Mouse (Mus musculus) stomach, embryonic 16.5 days (tissue): ENCODE results near the gene Slit3. TPM values are rescaled to one million over a fixed set of nuclear protein-coding genes. Genes with fewer than 3 reads are reported as not detected.

ENCODE experiments used
- ATAC-seq: fragments of 200-750 bp; cut with Nextera tagmentation; 2 replicates; pipeline ENCODE4 v1.8.0; 2017; ENCODE audit warnings: moderate number of reproducible peaks, moderate TSS enrichment; ENCODE audit not compliant: insufficient read depth, low FRiP score
- H3K27ac ChIP-seq: fragments of 300-500 bp; sonication (generic); 2 replicates; pipeline ENCODE4 v1.5.1; 2014; ENCODE audit warnings: low read length
- H3K27me3 ChIP-seq: fragments of 300-500 bp; sonication (generic); 2 replicates; pipeline ENCODE4 v1.6.1; 2014; ENCODE audit warnings: low read length, control low read depth, mixed read lengths; ENCODE audit not compliant: control insufficient read depth, insufficient read depth
- H3K36me3 ChIP-seq: fragments of 300-500 bp; sonication (generic); 2 replicates; pipeline ENCODE4 v1.6.1; 2014; ENCODE audit warnings: low read length; ENCODE audit not compliant: control insufficient read depth, insufficient read depth
- H3K4me1 ChIP-seq: fragments of 300-500 bp; sonication (generic); 2 replicates; pipeline ENCODE4 v1.6.1; 2014; ENCODE audit warnings: low read length, control low read depth, mixed read lengths; ENCODE audit not compliant: control insufficient read depth, insufficient read depth
- H3K4me2 ChIP-seq: fragments of 300-500 bp; sonication (generic); 2 replicates; pipeline ENCODE4 v1.6.1; 2014; ENCODE audit warnings: low read depth, low read length, mixed read lengths
- H3K4me3 ChIP-seq: fragments of 300-500 bp; sonication (generic); replicated peaks from 2 replicates; pipeline ENCODE4 v1.5.1; 2014; ENCODE audit warnings: mild to moderate bottlenecking, low read length
- H3K9ac ChIP-seq: fragments of 300-500 bp; sonication (generic); 2 replicates; pipeline ENCODE4 v1.6.1; 2014; ENCODE audit warnings: low read length
- H3K9me3 ChIP-seq: fragments of 300-500 bp; sonication (generic); replicated peaks from 2 replicates; pipeline ENCODE4 v1.6.1; 2016; ENCODE audit warnings: low read length, control low read depth; ENCODE audit not compliant: control insufficient read depth
- WGBS: fragments of 180-500 bp; shearing (Covaris S2); extraction: QIAGEN DNeasy Blood & Tissue Kit; methylation state at CpG from one replicate; pipeline ENCODE4 v1.1.7; 2014; 5-methylcytosine and 5-hydroxymethylcytosine counted together
- polyA plus RNA-seq: library from polyadenylated mRNA; unstranded; fragments of >200 nt; fragmentation: Nextera tagmentation; extraction: Ambion mirVana; gene quantifications from 2 replicates; pipeline ENCODE4 v1.2.1, GENCODE M21; 2015

Slit3 gene
- polyA plus RNA-seq, 1 experiment from 2014 or later = 9.4 TPM

GRCm38 (mm10) chr11:35669536-35669935, 548.5 kb downstream of the Slit3 start:
- H3K27ac ChIP-seq = no peak overlapping the region
- H3K4me3 ChIP-seq = no peak overlapping the region
- no peaks in the 10 kb centered on the region for H3K4me1 ChIP-seq
- H3K27me3 ChIP-seq = no peaks in the 10 kb centered on the region
- no peak for ATAC-seq
- 79% methylated on average over 5 of the region's 5 CpGs for WGBS
- H3K9me3 ChIP-seq = no peaks in the 10 kb centered on the region
- H3K9ac ChIP-seq = no peak overlapping the region
- no peak overlapping the region for H3K4me2 ChIP-seq
- H3K36me3 ChIP-seq = no peaks in the 10 kb centered on the region; the same call in 1 of the 2 replicates

GRCm38 (mm10) chr11:35670181-35670580, 549.2 kb downstream of the Slit3 start:
- no peak for ATAC-seq
- no peaks in the 10 kb centered on the region for H3K9me3 ChIP-seq

DNA sequence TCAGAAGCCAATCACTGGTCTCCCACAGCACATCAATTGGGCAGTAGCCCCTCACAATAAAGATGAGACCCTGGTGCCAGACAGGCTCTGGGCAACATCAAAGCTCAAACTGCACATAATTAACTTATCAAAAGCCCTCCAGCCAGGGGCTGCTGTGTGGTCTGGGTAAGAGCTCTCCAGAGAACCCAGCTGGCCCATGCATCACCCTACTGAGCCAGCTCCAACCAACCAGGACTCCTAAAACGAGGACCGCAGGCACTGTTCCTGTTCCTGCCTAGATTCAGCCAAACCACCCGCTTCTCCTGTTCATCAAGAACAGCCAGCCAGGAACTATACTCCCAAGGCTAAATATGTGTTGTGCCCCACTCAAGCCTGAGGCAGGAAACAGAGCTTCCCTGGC, 549.7 kb downstream of the Slit3 start:
- Histone ChIP-seq H3K27me3 (no peaks in the 10 kb centered on the region), H3K4me3 (no peak overlapping the region), H3K4me2 (no peak overlapping the region), H3K9ac (no peak overlapping the region), H3K4me1 (no peaks in the 10 kb centered on the region), H3K9me3 (no peaks in the 10 kb centered on the region), H3K36me3 (no peaks in the 10 kb centered on the region; the same call in 1 of the 2 replicates), H3K27ac (no peak overlapping the region)
- 68% methylated on average over 3 of the region's 3 CpGs for WGBS
- ATAC-seq = no peak

More at GRCm38 (mm10) chr11:35670181-35670580, 549.2 kb downstream of the Slit3 start:
- Histone ChIP-seq H3K4me1 (no peaks in the 10 kb centered on the region), H3K27ac (no peak overlapping the region), H3K4me3 (no peak overlapping the region), H3K4me2 (no peak overlapping the region), H3K9ac (no peak overlapping the region), H3K27me3 (no peaks in the 10 kb centered on the region), H3K36me3 (no peaks in the 10 kb centered on the region; the same call in 1 of the 2 replicates)
- 84% methylated on average over 6 of the region's 6 CpGs for WGBS

GRCm38 (mm10) chr11:35673050-35673449, 552.0 kb downstream of the Slit3 start:
- Histone ChIP-seq H3K4me1 (no peaks in the 10 kb centered on the region), H3K27me3 (no peaks in the 10 kb centered on the region), H3K36me3 (no peaks in the 10 kb centered on the region; the same call in 1 of the 2 replicates), H3K9ac (no peak overlapping the region), H3K9me3 (no peaks in the 10 kb centered on the region), H3K4me2 (no peak overlapping the region), H3K4me3 (no peak overlapping the region), H3K27ac (no peak overlapping the region)
- WGBS = 89% methylated on average over 7 of the region's 7 CpGs
- no peak for ATAC-seq

- no peak overlapping the region for H3K27ac ChIP-seq
- H3K4me2 ChIP-seq = no peak overlapping the region
- no peak overlapping the region for H3K9ac ChIP-seq
- H3K4me3 ChIP-seq = no peak overlapping the region
- no peaks in the 10 kb centered on the region for H3K27me3 ChIP-seq
- ATAC-seq = no peak
- H3K36me3 ChIP-seq = no peaks in the 10 kb centered on the region
- WGBS = 93% methylated on average over 9 of the region's 9 CpGs
- no peaks in the 10 kb centered on the region for H3K9me3 ChIP-seq
- no peaks in the 10 kb centered on the region for H3K4me1 ChIP-seq
Measured at GRCm38 (mm10) chr11:35674242-35674641, 553.2 kb downstream of the Slit3 start.

- no peak for ATAC-seq
- no peak overlapping the region for H3K4me2 ChIP-seq
- no peaks in the 10 kb centered on the region for H3K4me1 ChIP-seq
- H3K36me3 ChIP-seq = no peaks in the 10 kb centered on the region
- H3K27me3 ChIP-seq = no peaks in the 10 kb centered on the region
- no peak overlapping the region for H3K4me3 ChIP-seq
- H3K27ac ChIP-seq = no peak overlapping the region
- H3K9me3 ChIP-seq = no peaks in the 10 kb centered on the region
- 48% methylated on average over 4 of the region's 4 CpGs for WGBS
- no peak overlapping the region for H3K9ac ChIP-seq
Measured at GRCm38 (mm10) chr11:35676744-35677143, 555.7 kb downstream of the Slit3 start.

DNA sequence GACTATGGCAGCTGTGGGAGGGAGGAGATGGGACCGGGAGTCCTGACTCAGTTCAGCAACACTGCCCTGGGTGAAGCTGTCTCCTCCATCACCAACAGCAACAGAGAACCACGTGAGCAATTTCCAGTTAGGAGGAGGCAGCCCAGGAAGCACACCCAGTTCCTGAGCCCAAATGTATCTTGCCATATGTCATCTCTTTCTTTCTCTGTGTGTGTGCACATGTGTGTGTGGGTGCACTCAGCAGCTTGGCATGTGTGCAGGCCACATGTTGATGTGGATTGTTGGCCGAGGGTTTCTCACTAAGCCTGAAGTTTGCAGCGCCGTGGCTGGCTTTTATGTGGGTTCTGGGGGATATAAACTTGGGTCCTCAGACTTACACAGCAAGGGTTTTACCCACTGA, 559.0 kb downstream of the Slit3 start:
- no peaks in the 10 kb centered on the region for H3K36me3 ChIP-seq
- no peak for ATAC-seq
- H3K27me3 ChIP-seq = no peaks in the 10 kb centered on the region
- H3K9ac ChIP-seq = no peak overlapping the region
- H3K4me1 ChIP-seq = no peaks in the 10 kb centered on the region
- H3K4me3 ChIP-seq = no peak overlapping the region
- H3K4me2 ChIP-seq = no peak overlapping the region
- H3K27ac ChIP-seq = no peak overlapping the region
- no peaks in the 10 kb centered on the region for H3K9me3 ChIP-seq
- WGBS = 83% methylated on average over 5 of the region's 5 CpGs

- H3K9me3 ChIP-seq = no peaks in the 10 kb centered on the region
- H3K4me2 ChIP-seq = no peak overlapping the region
- no peak for ATAC-seq
- WGBS = 86% methylated on average over 6 of the region's 6 CpGs
- H3K36me3 ChIP-seq = no peaks in the 10 kb centered on the region
- H3K27ac ChIP-seq = no peak overlapping the region
- no peak overlapping the region for H3K9ac ChIP-seq
- H3K27me3 ChIP-seq = no peaks in the 10 kb centered on the region
- H3K4me1 ChIP-seq = no peaks in the 10 kb centered on the region
- H3K4me3 ChIP-seq = no peak overlapping the region
Measured at GRCm38 (mm10) chr11:35687316-35687715, 566.3 kb downstream of the Slit3 start.

GRCm38 (mm10) chr11:35690515-35691281, 569.7 kb downstream of the Slit3 start:
- Histone ChIP-seq H3K4me3 (no peak overlapping the region), H3K27me3 (no peaks in the 10 kb centered on the region), H3K27ac (no peak overlapping the region), H3K4me2 (no peak overlapping the region), H3K9ac (no peak overlapping the region), H3K4me1 (no peaks in the 10 kb centered on the region), H3K36me3 (no peaks in the 10 kb centered on the region), H3K9me3 (no peaks in the 10 kb centered on the region)
- 62% methylated on average over 7 of the region's 7 CpGs for WGBS
- ATAC-seq = no peak
